Mouse (Mus musculus): ENCODE data around the gene Nrap.

Nrap gene

GRCm38 (mm10) chr19:56286866-56287265 lies 103.0 kb downstream of the Nrap start, which contains the start of gene Habp2:
TSS of gene Habp2 (plus strand) at chr19:56287137.
- H3K9me3 ChIP-seq (ENCODE audit: low read length): no peaks in the 10 kb centered on the region
- no peak within 1 kb of the TSS for H3K4me3 ChIP-seq (replicated peaks; ENCODE audit: low read length)
- no peak for TF ChIP-seq POU5F1 (IDR thresholded peaks at IDR 0.05; ENCODE audit: borderline replicate concordance, low read length)
- no peak for TF ChIP-seq NANOG (IDR thresholded peaks at IDR 0.05; ENCODE audit: borderline replicate concordance, low read length)
- no peak for TF ChIP-seq CTCF (conservative IDR thresholded peaks at IDR 0.05; ENCODE audit: low read length)
- 0 out of 2 replicates have a peak, but pooled peaks cover 3% of the 10 kb centered on the region for H3K4me1 ChIP-seq (replicated peaks; ENCODE audit: low read depth, low read length)
- peaks cover 12% of the 10 kb centered on the region for H3K27me3 ChIP-seq (ENCODE audit: insufficient read depth, low read length)
- no peaks in the 10 kb centered on the region for H3K36me3 ChIP-seq (ENCODE audit: insufficient read depth, low read length)

GRCm38 (mm10) chr19:56285222-56285621 lies 104.6 kb downstream of the Nrap start:
- no peaks in the 10 kb centered on the region for H3K36me3 ChIP-seq (ENCODE audit: insufficient read depth, low read length)
- TF ChIP-seq POU5F1 (IDR thresholded peaks at IDR 0.05; ENCODE audit: borderline replicate concordance, low read length) (no peak), CTCF (conservative IDR thresholded peaks at IDR 0.05; ENCODE audit: low read length) (no peak), NANOG (IDR thresholded peaks at IDR 0.05; ENCODE audit: borderline replicate concordance, low read length) (no peak)
- H3K9me3 ChIP-seq (ENCODE audit: low read length): no peaks in the 10 kb centered on the region
- H3K27me3 ChIP-seq (ENCODE audit: insufficient read depth, low read length): peaks cover 12% of the 10 kb centered on the region
- no peak overlapping the region for H3K4me3 ChIP-seq (replicated peaks; ENCODE audit: low read length)
- 0 out of 2 replicates have a peak, but pooled peaks cover 3% of the 10 kb centered on the region for H3K4me1 ChIP-seq (replicated peaks; ENCODE audit: low read depth, low read length)

GRCm38 (mm10) chr19:56278366-56278765 lies 111.5 kb downstream of the Nrap start:
- no peak for TF ChIP-seq CTCF (conservative IDR thresholded peaks at IDR 0.05; ENCODE audit: low read length)
- TF ChIP-seq NANOG (IDR thresholded peaks at IDR 0.05; ENCODE audit: borderline replicate concordance, low read length): no peak
- no peak for TF ChIP-seq POU5F1 (IDR thresholded peaks at IDR 0.05; ENCODE audit: borderline replicate concordance, low read length)
- no peaks in the 10 kb centered on the region for H3K9me3 ChIP-seq (ENCODE audit: low read length)
- H3K4me1 ChIP-seq (replicated peaks; ENCODE audit: low read depth, low read length): no peaks in the 10 kb centered on the region
- H3K27me3 ChIP-seq (ENCODE audit: insufficient read depth, low read length): peaks cover 12% of the 10 kb centered on the region; the same call in 1 of the 2 replicates
- H3K4me3 ChIP-seq (replicated peaks; ENCODE audit: low read length): no peak overlapping the region
- H3K36me3 ChIP-seq (ENCODE audit: insufficient read depth, low read length): no peaks in the 10 kb centered on the region

GRCm38 (mm10) chr19:56277951-56278350 lies 111.9 kb downstream of the Nrap start:
- H3K4me3 ChIP-seq (replicated peaks; ENCODE audit: low read length): no peak overlapping the region
- no peaks in the 10 kb centered on the region for H3K36me3 ChIP-seq (ENCODE audit: insufficient read depth, low read length)
- no peaks in the 10 kb centered on the region for H3K9me3 ChIP-seq (ENCODE audit: low read length)
- TF ChIP-seq NANOG (IDR thresholded peaks at IDR 0.05; ENCODE audit: borderline replicate concordance, low read length) (no peak), POU5F1 (IDR thresholded peaks at IDR 0.05; ENCODE audit: borderline replicate concordance, low read length) (no peak), CTCF (conservative IDR thresholded peaks at IDR 0.05; ENCODE audit: low read length) (no peak)
- H3K27me3 ChIP-seq (ENCODE audit: insufficient read depth, low read length): peaks cover 12% of the 10 kb centered on the region; the same call in 1 of the 2 replicates
- H3K4me1 ChIP-seq (replicated peaks; ENCODE audit: low read depth, low read length): no peaks in the 10 kb centered on the region

GRCm38 (mm10) chr19:56277140-56277804 lies 112.6 kb downstream of the Nrap start:
- no peaks in the 10 kb centered on the region for H3K36me3 ChIP-seq (ENCODE audit: insufficient read depth, low read length)
- no peaks in the 10 kb centered on the region for H3K4me1 ChIP-seq (replicated peaks; ENCODE audit: low read depth, low read length)
- H3K9me3 ChIP-seq (ENCODE audit: low read length): no peaks in the 10 kb centered on the region
- H3K4me3 ChIP-seq (replicated peaks; ENCODE audit: low read length): no peak overlapping the region
- H3K27me3 ChIP-seq (ENCODE audit: insufficient read depth, low read length): peaks cover 8% of the 10 kb centered on the region; the same call in 1 of the 2 replicates
- TF ChIP-seq POU5F1 (IDR thresholded peaks at IDR 0.05; ENCODE audit: borderline replicate concordance, low read length) (no peak), CTCF (conservative IDR thresholded peaks at IDR 0.05; ENCODE audit: low read length) (peak; percentile 52)

GRCm38 (mm10) chr19:56272081-56272480 lies 117.8 kb downstream of the Nrap start:
- Histone ChIP-seq H3K4me3 (replicated peaks; ENCODE audit: low read length) (no peak overlapping the region), H3K27me3 (ENCODE audit: insufficient read depth, low read length) (peaks cover 3% of the 10 kb centered on the region; the same call in 1 of the 2 replicates), H3K4me1 (replicated peaks; ENCODE audit: low read depth, low read length) (no peaks in the 10 kb centered on the region), H3K9me3 (ENCODE audit: low read length) (peaks cover 16% of the 10 kb centered on the region), H3K36me3 (ENCODE audit: insufficient read depth, low read length) (no peaks in the 10 kb centered on the region)
- TF ChIP-seq CTCF (conservative IDR thresholded peaks at IDR 0.05; ENCODE audit: low read length): no peak
- TF ChIP-seq NANOG (IDR thresholded peaks at IDR 0.05; ENCODE audit: borderline replicate concordance, low read length): no peak
- no peak for TF ChIP-seq POU5F1 (IDR thresholded peaks at IDR 0.05; ENCODE audit: borderline replicate concordance, low read length)

Measured in E14TG2a.4 (cell line).